Mouse (Mus musculus): ENCODE results near the gene Nup88.

GRCm38 (mm10) chr11:70969821-70970559, at the start of gene Nup88, which contains the start of gene Rpain:
- TF ChIP-seq CTCF (IDR thresholded peaks at IDR 0.05; ENCODE audit: extremely low read depth, insufficient read depth, insufficient read length, insufficient replicate concordance) = no peak
- peak; percentile 84 for TF ChIP-seq POLR2A (IDR thresholded peaks at IDR 0.05; ENCODE audit: low read depth, low read length)

Data from spleen, adult 2 months (tissue).